Mouse (Mus musculus): ENCODE data around the gene Bhlhb9. TPM values are rescaled to one million over a fixed set of nuclear protein-coding genes. Genes with fewer than 3 reads are reported as not detected.
"Not testable (repeated sequence)": the region's sequence is repeated elsewhere in the genome, so short reads cannot be mapped to it uniquely, and the experiment has no call there.

Bhlhb9 gene
- total RNA-seq (2014; rRNA removed): 69.9 and 80.2 TPM in 2 replicates
- polyA plus RNA-seq (2015; fragmentation: Nextera tagmentation; extraction: Ambion mirVana): 106 and 109 TPM in 2 replicates

DNA sequence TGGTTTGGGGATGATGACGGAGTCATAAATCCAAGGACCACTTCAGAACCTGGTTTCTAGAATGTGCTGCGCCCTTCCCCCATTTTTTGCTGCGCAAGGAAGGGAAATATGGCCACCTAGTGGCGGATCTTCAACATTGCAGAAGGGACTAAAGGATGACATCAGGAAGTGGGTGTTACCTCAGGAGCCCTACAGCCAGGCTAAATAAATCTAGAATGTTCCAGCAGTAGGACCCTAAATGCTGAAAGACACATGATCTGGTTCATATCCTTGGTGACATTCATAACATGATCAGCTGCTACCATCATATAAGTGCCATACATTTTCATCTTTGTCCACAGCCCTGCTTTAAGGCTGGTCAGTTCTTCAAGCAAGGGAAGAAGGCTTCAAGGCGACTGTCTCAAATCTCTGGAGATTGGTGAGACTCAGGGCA, at the start of gene Bhlhb9:
TSS of gene Bhlhb9 (plus strand) at position 383 of the 433 bp plus-strand sequence.
- not testable (repeated sequence) for H3K36me3 ChIP-seq (ENCODE audit: insufficient read depth, low read length); H3K9me3 ChIP-seq (ENCODE audit: low read length); H3K4me1 ChIP-seq (ENCODE audit: insufficient read depth, low read length); H3K27me3 ChIP-seq (ENCODE audit: insufficient read depth, low read length)
- WGBS: 12% methylated on average over 3 of the region's 5 CpGs
- peak within 1 kb of the TSS; percentile 84 for H3K27ac ChIP-seq (ENCODE audit: low read depth, low read length)
- peak within 1 kb of the TSS; percentile 79 for H3K9ac ChIP-seq (replicated peaks; ENCODE audit: low read length, poor library complexity, severe bottlenecking)
- peak within 1 kb of the TSS; percentile 42 for H3K4me2 ChIP-seq (ENCODE audit: low read depth, low read length, poor library complexity, severe bottlenecking)
- ATAC-seq (ENCODE audit: low FRiP score): 0 out of 2 replicates have a peak, but pooled peaks have one; percentile 6
- DNase-seq (ENCODE audit: low spot score): peak; percentile 73
- peak; percentile 71 for TF ChIP-seq CTCF (IDR thresholded peaks at IDR 0.05)
- H3K4me3 ChIP-seq (ENCODE audit: low read depth, low read length): peak within 1 kb of the TSS; percentile 52

DNA sequence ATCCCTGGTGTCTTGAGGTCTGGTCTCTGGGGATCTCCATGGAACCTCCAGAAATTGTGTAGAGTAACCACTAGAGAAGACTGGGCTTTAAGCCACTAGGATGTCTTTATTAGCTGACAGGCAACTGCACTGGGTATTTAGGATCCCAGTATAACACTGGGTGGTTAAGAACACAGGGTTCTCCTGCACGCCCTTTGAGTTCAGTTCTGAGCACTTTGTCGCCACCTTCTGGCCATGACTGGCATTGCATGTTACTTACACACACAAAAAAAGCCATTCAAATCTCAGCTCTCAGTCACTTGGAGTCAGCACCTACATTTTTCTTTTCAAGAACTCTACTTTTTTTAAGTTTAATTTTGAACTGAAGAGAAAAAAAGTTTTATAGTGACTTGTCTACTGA, 44.6 kb upstream of the Bhlhb9 start:
- WGBS: 3% methylated on average over 2 of the region's 2 CpGs
- ATAC-seq (ENCODE audit: low FRiP score): peak; percentile 71
- no peaks in the 10 kb centered on the region; the same call in 1 of the 2 replicates for H3K36me3 ChIP-seq (ENCODE audit: insufficient read depth, low read length)

GRCm38 (mm10) chrX:135761707-135762106, 35.7 kb upstream of the Bhlhb9 start:
- Histone ChIP-seq H3K27ac (ENCODE audit: low read depth, low read length) (no peak overlapping the region), H3K4me2 (ENCODE audit: low read depth, low read length, poor library complexity, severe bottlenecking) (no peak overlapping the region), H3K27me3 (ENCODE audit: insufficient read depth, low read length) (no peaks in the 10 kb centered on the region), H3K36me3 (ENCODE audit: insufficient read depth, low read length) (no peaks in the 10 kb centered on the region), H3K9ac (replicated peaks; ENCODE audit: low read length, poor library complexity, severe bottlenecking) (no peak overlapping the region), H3K4me1 (ENCODE audit: insufficient read depth, low read length) (no peaks in the 10 kb centered on the region), H3K4me3 (ENCODE audit: low read depth, low read length) (no peak overlapping the region), H3K9me3 (ENCODE audit: low read length) (no peaks in the 10 kb centered on the region)
- DNase-seq (ENCODE audit: low spot score): peak; percentile 53
- ATAC-seq (ENCODE audit: low FRiP score): no peak
- peak; percentile 75 for TF ChIP-seq CTCF (IDR thresholded peaks at IDR 0.05)

More for the DNA sequence above, 44.6 kb upstream of the Bhlhb9 start:
- Histone ChIP-seq H3K4me1 (ENCODE audit: insufficient read depth, low read length) (no peaks in the 10 kb centered on the region), H3K27me3 (ENCODE audit: insufficient read depth, low read length) (no peaks in the 10 kb centered on the region), H3K9ac (replicated peaks; ENCODE audit: low read length, poor library complexity, severe bottlenecking) (no peak overlapping the region), H3K9me3 (ENCODE audit: low read length) (no peaks in the 10 kb centered on the region), H3K4me2 (ENCODE audit: low read depth, low read length, poor library complexity, severe bottlenecking) (no peak overlapping the region), H3K27ac (ENCODE audit: low read depth, low read length) (no peak overlapping the region), H3K4me3 (ENCODE audit: low read depth, low read length) (no peak overlapping the region)
- peak; percentile 83 for TF ChIP-seq CTCF (IDR thresholded peaks at IDR 0.05)
- DNase-seq (ENCODE audit: low spot score): peak; percentile 66

DNA sequence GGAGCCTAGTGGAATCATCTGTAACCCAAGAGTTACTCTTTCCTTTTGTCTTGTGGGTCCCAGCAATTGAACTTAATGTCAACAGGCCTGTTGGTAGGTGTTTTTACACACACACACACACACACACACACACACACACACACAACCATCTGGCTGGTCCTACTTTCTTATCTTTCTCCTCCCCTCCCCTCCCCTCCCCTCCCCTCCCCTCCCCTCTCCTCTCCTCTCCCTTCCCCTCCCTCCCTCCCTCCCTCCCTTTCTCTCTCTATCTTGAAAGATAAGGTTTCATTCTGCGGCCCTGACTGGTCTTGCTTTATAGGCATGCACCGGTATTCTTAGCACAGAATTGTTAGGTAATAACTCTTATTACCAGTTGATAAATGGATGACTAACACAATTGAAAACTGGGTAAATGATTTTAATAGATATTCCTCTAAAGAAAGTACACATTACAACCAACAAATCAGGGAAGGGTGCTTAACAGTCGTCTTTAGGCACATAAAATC, 29.3 kb upstream of the Bhlhb9 start:
- 81% methylated on average over 2 of the region's 3 CpGs for WGBS

GRCm38 (mm10) chrX:135768565-135768964, 28.8 kb upstream of the Bhlhb9 start:
- 90% methylated on average over 2 of the region's 2 CpGs for WGBS
- Histone ChIP-seq H3K27ac (ENCODE audit: low read depth, low read length) (no peak overlapping the region), H3K4me3 (ENCODE audit: low read depth, low read length) (no peak overlapping the region), H3K9me3 (ENCODE audit: low read length) (no peaks in the 10 kb centered on the region), H3K4me2 (ENCODE audit: low read depth, low read length, poor library complexity, severe bottlenecking) (no peak overlapping the region), H3K4me1 (ENCODE audit: insufficient read depth, low read length) (no peaks in the 10 kb centered on the region), H3K27me3 (ENCODE audit: insufficient read depth, low read length) (no peaks in the 10 kb centered on the region), H3K36me3 (ENCODE audit: insufficient read depth, low read length) (no peaks in the 10 kb centered on the region), H3K9ac (replicated peaks; ENCODE audit: low read length, poor library complexity, severe bottlenecking) (no peak overlapping the region)
- DNase-seq (ENCODE audit: low spot score): no peak
- TF ChIP-seq CTCF (IDR thresholded peaks at IDR 0.05): no peak
- ATAC-seq (ENCODE audit: low FRiP score): no peak

More for the DNA sequence above, 29.3 kb upstream of the Bhlhb9 start:
- Histone ChIP-seq H3K9ac (replicated peaks; ENCODE audit: low read length, poor library complexity, severe bottlenecking) (no peak overlapping the region), H3K4me1 (ENCODE audit: insufficient read depth, low read length) (no peaks in the 10 kb centered on the region), H3K27ac (ENCODE audit: low read depth, low read length) (no peak overlapping the region), H3K9me3 (ENCODE audit: low read length) (no peaks in the 10 kb centered on the region), H3K4me3 (ENCODE audit: low read depth, low read length) (no peak overlapping the region), H3K4me2 (ENCODE audit: low read depth, low read length, poor library complexity, severe bottlenecking) (no peak overlapping the region), H3K36me3 (ENCODE audit: insufficient read depth, low read length) (no peaks in the 10 kb centered on the region), H3K27me3 (ENCODE audit: insufficient read depth, low read length) (no peaks in the 10 kb centered on the region)
- no peak for DNase-seq (ENCODE audit: low spot score)
- TF ChIP-seq CTCF (IDR thresholded peaks at IDR 0.05): no peak
- no peak for ATAC-seq (ENCODE audit: low FRiP score)

GRCm38 (mm10) chrX:135791536-135791935, 5.9 kb upstream of the Bhlhb9 start:
- no peak overlapping the region for H3K4me2 ChIP-seq (ENCODE audit: low read depth, low read length, poor library complexity, severe bottlenecking)
- no peak for TF ChIP-seq CTCF (IDR thresholded peaks at IDR 0.05)
- no peaks in the 10 kb centered on the region for H3K9me3 ChIP-seq (ENCODE audit: low read length)
- no peak overlapping the region for H3K4me3 ChIP-seq (ENCODE audit: low read depth, low read length)
- ATAC-seq (ENCODE audit: low FRiP score) (no peak), DNase-seq (ENCODE audit: low spot score) (no peak)
- no peaks in the 10 kb centered on the region for H3K36me3 ChIP-seq (ENCODE audit: insufficient read depth, low read length)
- H3K27me3 ChIP-seq (ENCODE audit: insufficient read depth, low read length): no peaks in the 10 kb centered on the region
- no peak overlapping the region for H3K27ac ChIP-seq (ENCODE audit: low read depth, low read length)
- H3K9ac ChIP-seq (replicated peaks; ENCODE audit: low read length, poor library complexity, severe bottlenecking): no peak overlapping the region
- no peaks in the 10 kb centered on the region for H3K4me1 ChIP-seq (ENCODE audit: insufficient read depth, low read length)

Measured in midbrain, postnatal 0 days (tissue).